Mouse (Mus musculus) liver, adult (tissue): ENCODE measurements around the gene Samd8.

Experiments
- GATA4 ChIP-seq: IDR thresholded peaks from 2 replicates; pipeline ENCODE4 v1.6.1; 2014; ENCODE audit warnings: mild to moderate bottlenecking, low read length; ENCODE audit not compliant: insufficient replicate concordance

Samd8 gene

GRCm38 (mm10) chr14:21825786-21826491 lies 75.6 kb downstream of the Samd8 start:
- no peak for TF ChIP-seq GATA4

DNA sequence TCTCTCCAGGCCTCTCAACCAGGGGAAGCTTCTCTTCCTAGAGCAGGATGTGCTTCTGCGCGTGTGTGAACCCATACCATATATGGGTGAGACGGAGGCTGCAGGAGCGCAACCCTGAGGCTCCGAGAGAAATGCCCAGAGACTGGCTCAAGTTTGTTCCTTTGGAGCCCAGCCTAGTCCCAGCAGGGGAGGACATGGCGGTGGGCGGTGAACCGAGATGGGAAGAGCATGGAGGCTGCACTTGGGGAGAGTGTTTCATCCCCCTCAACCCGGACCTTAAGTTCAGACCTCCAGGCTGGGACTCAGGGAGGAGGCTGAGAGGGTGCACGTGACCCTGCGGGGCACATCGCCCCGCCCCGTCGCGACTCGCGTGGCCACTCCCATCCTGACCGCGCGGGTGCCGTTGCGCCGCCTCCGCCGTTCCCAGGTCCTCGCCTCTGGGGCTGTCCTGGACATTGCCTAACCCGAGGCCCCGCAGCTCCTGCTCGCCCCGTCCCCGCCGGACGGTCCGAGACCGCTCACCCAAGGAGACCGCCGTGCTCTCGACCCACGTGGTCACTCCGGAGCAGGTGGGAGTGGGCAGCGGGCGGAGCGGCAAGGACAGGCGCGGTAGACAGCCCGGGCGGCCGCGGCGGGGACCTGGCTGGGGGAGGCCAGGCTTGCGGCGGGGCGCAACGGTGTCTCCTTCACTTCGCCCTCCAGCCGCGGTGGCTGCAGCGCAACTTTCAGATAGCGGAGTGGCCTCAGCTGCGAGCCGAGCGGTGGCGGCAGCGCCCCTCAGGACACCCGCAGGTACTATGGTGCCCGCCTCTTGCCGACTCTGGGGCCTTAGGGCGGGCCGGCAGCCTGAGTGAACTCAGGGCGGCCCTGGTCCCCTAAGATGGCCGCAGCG lies 80.8 kb downstream of the Samd8 start:
- TF ChIP-seq GATA4, result no peak; the same call in 1 of the 2 replicates

GRCm38 (mm10) chr14:21831830-21832403 lies 81.6 kb downstream of the Samd8 start:
- TF ChIP-seq GATA4, result no peak

DNA sequence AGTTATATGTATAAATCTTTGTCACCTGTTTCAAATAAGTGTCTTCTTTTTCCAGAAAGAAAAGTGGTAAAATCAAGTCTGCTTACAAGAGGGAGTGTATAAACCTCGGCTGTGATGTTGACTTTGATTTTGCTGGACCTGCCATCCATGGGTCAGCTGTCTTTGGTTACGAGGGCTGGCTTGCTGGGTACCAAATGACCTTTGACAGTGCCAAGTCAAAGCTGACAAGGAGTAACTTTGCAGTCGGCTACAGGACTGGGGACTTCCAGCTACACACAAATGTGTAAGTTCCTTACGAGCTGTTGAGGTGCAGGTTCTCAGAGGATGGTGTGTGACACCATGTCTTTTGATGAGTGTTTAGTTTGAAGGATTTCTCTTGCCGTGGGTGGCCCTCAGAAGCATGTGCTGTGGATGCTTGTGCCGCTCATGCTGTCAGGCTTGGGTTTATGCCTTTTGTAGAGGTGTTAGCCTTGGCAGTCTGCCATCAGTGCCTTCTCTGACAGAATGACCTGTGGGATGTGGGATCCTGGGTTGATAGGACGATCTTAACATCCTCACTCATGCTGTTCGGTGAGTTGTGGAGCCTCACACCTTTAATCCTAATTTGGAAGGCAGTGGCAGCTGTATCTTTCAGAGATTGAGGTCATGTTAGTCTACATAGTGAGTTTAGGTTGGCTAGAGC lies 88.1 kb downstream of the Samd8 start:
- no peak for TF ChIP-seq GATA4

GRCm38 (mm10) chr14:21841819-21842592 lies 91.7 kb downstream of the Samd8 start:
- no peak for TF ChIP-seq GATA4

- TF ChIP-seq GATA4, result no peak
Measured at GRCm38 (mm10) chr14:21843263-21843662, 92.9 kb downstream of the Samd8 start.

DNA sequence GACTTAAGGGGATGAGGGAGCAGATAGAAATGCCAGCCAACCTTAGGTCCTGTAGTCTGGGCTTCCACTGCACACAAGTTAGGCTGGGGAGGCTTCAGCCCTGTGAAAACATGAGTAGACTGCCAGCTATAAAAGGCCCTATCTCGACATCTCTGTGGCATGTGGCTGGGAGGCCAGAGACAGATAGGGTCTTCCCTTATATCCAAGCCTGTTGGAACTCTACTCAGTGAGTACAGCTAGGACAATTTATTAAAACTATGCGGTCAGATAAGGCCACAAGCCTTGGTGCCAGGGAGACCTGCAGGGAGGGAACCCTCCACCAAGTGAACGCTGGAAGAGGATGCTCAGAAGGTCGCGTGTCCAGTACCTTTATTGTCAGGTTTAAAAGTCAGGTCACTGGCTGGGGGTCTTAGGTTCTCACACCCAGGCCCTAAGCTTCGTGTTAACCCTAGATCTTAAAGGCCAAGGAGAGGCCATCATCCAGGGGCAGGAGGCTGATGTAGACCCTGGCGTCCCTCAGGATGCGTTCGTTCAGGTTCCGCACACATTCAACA lies 96.6 kb downstream of the Samd8 start:
- no peak for TF ChIP-seq GATA4

- no peak for TF ChIP-seq GATA4
Measured at GRCm38 (mm10) chr14:21847381-21848165, 97.2 kb downstream of the Samd8 start.
